Mouse (Mus musculus) lung, postnatal 4 days (tissue): ENCODE data around the gene Cdkn1a.
"Not testable (repeated sequence)": the region's sequence is repeated elsewhere in the genome, so short reads cannot be mapped to it uniquely, and the experiment has no call there.

Source experiments
- DNase-seq, 2 experiments: peaks; one replicate each; pipeline ENCODE4 v3.0.0; 2021

Gene Cdkn1a

DNA sequence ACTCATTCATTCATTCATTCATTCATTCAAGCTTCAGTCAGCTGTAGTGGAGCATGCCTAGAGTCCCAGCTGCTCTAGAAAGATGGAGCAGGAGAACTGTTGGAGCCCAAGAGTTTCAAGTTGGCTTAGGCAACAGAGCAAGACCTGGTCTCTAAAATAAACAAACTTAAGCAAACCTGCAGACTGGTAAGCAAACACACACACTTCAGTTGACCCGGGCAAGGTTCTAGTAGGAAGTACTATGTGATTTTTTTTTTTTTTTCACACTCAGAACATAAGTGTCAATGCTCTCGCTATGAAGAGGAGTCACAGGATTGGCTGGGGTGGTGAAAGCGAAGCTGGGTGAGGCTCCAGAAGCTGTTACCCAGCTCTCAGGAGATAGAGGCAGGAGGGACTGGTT is 31.2 kb upstream of the Cdkn1a start:
- DNase-seq: no peak

DNA sequence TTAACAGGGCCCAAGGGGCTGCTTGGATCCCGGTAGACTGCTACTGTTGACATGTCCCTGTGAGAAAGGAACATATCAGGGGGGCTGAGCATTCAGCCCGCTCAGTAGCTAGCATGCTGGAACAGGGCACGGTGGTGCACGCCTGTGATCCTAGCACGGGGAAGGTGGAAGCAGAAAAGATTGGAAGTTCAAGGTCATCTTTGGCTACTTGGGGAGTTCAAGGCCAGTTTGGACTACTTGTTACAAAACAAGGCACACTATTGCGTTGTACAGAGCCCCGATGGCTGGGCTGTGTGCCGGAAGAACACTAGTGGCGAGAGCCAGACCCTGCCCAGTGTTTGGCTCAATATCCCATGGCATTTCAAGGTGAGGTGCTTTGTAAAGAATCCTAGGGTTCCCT is 29.8 kb upstream of the Cdkn1a start:
- no peak for DNase-seq

DNA sequence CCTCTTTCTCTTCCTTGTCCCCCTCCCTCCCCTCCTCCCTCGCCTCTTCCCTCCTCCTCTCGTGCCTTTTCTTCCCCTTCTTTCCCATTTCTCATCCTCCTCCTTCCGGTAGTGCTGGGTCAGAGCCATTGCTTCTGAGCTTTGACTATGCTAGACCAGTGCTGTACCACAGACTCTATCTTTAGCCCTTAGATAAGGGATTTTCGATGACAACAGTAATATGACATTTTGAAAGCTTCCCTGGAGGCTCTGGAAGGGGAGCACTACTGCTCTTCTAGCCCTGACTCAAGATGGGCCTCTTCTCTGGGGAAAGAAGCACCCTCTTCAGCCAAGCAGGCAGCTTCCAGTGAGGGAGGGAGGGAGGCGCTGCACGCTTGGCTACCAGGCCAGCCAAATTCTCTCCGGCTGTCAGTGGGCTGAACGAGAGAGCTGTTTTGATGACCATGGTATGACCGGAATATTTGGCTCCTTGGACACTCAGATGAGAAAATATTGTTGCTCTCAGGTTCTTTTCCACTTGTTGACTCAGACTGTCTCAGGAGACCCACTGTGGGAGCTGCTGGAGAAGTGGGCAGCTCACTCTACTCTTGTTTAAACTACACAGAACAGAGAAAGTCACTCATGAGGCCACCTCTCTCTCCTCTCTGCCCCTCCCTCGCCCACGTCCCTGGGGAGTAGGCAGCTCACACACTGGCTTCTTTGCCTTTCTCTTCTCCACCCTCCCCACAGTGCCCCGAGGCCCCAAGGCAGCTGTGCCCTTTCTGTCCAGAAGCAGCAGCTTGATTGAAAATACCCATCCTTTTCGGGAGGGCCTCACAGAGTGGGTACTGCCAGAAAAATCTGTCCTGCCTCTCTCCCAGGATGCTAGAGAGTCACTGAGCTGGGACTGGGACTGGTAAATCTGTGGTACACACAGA is 28.4 kb upstream of the Cdkn1a start:
- DNase-seq: no peak

DNA sequence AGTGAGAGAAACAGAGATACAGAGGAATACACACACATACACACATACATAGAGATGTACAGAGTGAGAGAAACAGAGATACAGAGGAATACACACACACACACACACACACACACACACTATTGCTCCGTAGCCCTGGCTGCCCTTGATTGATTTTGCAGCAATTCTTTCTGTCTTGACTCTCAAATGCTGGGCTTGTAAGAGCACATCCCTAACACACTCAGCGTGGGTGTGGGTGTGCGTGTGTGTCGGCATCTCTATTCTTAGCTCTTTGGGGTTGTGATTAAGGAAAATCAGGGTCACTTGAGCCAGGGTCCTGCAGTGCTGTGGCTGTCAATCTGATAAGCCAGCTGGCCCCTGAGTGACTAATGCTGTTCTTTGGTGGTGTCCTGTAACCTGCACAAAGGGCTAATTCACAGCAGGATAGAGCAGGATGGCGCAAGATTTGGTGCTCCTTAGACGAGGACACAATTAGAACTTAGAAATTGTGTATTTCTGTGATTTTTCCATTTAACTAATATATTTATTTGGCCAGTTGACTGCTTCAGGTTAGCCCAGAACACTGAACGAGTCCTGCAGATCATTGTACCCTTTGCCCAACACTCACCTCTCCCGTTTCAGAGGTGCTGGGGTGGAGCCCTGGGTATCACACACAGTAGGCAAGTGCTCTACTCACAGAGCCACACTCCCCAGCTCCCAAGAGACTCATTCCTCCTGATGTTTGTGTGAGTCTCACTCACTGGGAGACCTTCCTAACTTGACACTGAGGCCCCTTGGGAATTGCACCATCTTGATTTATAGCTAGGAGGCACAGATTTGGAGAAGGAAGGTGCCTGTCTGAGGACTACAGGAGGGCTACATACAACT is 27.4 kb upstream of the Cdkn1a start:
- DNase-seq: no peak

DNA sequence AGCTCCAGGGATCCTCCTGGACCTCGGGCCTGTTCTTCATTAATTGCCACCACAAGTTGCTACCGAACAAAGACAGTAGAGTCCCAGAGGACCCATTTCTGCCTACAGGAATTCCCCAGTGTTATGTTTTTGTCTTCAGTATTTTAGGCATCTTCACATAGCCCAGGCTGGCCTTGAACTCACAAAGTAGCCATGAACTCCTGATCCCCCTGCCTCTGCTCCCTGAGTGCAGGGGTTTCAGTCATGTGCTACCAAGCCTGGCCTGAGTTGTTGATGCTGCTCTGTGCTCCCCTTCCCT is 26.8 kb upstream of the Cdkn1a start:
- peak in 1 of 2 experiments; percentile 4 for DNase-seq

DNA sequence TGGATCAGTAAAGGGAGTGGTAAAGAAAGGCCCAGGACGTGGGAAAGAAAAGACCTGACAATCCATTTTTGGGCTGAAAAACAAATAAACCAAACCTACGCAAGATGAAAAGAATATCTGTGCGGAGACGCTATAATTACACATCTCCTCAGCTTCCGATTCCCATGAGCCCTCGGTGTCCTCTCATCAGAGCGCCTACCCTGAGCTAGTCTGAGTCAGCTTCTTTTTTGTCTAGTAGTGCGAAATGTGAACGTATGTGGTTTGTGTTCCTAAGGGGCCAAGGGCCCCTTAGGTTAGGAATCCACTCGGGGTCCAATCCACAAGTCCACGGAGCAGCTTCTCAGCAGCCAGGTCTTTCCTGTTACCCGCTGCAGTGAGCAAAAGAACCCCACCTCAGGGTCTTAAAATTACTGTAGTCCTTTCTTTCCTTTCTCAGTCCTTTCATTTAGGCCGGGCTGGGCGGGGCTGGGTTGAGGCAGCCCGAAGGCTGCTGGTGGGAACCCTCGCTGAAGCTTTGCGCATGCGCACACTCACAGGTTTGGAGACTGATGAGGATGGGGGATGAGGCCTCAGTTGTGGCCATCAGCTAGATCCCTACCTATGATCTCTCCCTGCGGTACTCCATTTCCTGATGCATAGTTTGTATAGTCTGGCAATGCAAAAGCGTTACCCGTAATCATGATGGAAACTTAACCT is 25.4 kb upstream of the Cdkn1a start:
- DNase-seq: peak in 1 of 2 experiments; percentile 9

DNA sequence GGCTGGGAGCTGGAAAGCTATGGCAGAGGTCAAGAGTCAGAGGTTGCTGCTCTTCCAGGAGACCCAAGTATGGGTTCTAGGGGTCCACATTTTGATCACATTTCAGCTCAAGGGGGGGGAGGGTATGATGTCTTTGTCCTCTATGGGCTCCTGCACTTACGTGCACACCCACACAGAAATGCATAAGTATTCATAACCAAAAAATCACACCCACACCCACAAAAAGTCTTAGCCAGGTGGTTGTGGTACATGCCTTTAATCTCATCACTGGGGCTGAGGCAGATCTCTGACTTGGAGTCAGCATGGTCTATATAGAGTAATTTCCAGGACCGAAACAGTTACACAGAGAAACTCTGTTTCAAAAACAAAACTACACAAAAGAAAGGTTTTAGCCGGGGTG is 24.8 kb upstream of the Cdkn1a start:
- DNase-seq: no peak

DNA sequence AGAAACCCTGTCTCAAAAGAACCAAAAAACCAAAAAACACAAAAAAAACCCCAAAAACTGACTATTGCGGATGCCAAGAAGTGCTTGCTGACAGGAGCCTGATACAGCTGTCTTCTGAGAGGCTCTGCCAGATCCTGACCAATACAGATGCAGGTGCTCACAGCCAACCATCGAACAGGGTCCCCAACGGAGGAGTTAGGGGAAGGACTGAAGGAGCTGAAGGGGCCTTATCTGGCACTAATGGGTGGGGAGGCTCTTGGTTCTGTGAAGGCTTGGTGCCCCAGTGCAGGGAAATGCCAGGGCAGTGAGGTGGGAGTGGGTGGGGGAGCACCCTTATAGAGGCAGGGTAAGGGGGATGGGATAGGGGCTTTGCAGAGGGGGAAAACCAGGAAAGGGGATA is 23.4 kb upstream of the Cdkn1a start:
- DNase-seq: not testable (repeated sequence)

DNA sequence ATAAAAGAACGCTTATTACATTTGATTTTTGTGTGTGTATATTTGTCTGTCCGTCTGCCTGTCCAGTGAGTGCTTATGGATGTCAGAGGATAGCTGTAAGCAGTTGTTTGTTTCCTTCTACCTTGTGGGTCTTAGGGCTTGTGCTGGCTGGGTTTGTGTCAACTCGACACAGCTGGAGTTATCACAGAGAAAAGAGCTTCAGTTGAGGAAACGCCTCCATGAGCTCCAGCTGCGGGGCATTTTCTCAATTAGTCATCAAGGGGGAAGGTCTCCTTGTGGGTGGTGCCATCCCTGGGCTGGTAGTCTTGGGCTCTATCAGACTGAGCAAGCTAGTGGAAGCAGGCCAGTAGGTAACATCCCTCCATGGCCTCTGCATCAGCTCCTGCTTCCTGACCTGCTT is 22.9 kb upstream of the Cdkn1a start:
- no peak for DNase-seq

DNA sequence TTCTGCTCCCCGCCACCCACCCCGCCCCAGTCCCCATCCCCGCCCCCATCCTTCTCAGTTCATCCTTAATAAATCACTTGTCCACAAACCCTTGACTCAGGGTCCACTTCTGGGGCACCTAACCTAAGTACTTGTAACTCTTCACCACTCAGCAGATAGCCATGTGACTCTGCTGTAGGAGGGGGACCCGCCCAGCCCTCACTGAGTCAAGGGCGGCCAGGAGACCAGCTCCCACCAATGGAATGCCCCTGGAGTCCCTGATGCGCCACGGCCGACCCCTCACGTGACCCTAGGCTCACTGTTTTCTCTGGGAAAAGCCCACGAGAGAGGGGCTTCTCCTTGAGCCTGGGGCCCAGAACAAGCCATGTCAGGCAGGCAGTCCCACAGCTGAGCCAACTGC is 21.7 kb upstream of the Cdkn1a start:
- peak in 1 of 2 experiments; percentile 50 for DNase-seq

DNA sequence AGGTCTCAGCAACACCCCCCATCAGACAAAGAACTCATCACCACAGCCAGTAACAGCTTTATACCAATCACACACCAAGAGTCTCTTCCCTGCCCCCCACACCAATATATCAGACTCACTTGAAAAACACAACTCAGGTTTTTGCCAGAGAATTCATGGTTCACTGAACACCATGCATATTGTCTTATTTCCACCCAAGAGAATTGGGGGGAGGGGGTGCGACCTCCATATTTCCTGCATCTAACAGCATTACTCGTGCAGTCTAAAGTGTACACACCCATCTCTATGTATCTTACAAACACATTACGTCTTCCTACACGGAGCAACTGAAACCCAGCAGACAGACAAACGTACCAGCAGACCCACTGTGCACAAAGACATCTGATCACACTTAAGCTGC is 19.0 kb upstream of the Cdkn1a start:
- no peak for DNase-seq

DNA sequence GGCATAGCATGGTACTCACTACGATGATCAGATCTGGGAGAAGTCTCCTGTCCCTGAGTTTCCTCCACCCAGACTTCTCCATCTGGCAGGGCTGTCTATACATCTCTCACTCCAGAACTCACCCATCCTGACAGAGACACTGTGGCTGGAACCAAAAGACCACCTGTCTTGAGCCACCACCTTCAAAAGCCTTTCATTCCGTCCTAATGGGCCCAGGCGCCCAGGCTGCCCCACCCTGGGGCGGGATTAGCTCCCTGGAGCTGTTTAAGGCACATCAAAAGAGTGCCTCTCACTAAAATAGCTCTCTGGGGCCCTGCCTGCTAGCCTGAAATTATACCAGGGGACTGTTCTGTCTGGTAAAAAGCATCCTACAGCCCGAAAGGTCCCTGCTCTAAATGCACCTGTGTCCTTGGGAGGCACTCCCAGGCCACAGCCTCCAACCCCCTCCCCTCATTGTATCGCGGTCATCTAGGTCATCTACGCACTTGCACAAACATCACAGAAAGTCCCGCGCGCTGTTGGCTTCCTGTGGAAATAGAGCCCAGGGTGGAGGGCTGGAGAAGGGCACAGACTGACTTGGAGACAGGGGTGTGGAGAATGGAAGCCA is 18.0 kb upstream of the Cdkn1a start:
- no peak for DNase-seq

DNA sequence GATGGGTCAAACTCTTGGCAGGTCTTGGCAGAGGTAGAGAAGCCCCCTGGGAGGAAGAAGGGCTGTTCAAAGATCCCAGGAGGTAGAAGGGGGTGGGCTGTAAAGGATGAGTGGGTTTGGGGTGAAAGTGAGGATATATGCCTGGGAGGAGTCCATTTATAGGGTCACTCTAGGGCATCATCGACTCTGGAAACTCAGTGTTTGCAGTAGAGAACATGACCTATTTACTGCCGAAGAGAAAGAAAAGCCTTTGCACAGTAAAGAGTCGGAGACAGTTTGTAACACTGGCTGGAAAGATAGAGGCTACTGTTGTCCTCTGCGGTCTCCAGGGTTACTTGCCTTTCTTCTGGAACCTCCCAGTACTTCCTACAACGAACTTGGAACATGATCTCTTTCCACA is 17.5 kb upstream of the Cdkn1a start:
- DNase-seq: no peak

DNA sequence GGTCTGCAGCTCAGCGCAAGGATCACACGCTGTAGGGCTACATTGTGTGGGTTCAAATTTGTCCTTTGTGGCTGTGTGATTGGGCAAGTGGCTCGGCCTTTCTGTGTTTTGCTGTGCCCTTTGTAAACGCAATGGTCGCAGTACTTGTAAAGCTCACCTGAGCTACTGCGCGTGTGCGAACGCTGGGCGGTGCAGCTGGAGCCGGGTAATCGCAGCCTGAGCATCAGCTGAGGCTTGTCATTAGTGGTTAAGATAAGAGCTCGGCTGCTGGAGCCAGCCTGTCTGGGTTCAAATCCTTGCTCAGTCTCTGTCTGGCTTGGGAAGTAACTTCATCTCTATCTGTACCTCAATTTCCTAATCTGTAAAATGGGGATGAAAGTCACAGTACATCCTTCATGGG is 16.7 kb upstream of the Cdkn1a start:
- DNase-seq: no peak

DNA sequence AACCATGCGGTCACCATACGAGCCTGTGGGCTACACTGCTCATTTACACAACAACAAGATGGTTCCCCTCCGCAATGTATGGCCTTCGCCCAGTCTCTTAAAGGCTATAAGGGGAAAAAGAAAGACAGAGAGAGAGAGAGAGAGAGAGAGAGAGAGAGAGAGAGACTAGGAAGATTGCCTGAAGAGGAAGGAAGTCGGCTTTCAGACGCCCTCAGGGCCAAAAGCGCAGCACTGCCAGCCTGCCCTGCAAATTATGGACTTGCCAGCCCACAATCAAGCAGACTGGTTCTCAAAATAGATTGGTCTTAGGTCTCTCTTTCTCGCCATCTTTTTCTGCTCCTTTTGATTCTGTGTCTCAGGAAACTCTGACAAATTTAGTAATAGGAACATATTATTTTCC is 14.5 kb upstream of the Cdkn1a start:
- DNase-seq: no peak

DNA sequence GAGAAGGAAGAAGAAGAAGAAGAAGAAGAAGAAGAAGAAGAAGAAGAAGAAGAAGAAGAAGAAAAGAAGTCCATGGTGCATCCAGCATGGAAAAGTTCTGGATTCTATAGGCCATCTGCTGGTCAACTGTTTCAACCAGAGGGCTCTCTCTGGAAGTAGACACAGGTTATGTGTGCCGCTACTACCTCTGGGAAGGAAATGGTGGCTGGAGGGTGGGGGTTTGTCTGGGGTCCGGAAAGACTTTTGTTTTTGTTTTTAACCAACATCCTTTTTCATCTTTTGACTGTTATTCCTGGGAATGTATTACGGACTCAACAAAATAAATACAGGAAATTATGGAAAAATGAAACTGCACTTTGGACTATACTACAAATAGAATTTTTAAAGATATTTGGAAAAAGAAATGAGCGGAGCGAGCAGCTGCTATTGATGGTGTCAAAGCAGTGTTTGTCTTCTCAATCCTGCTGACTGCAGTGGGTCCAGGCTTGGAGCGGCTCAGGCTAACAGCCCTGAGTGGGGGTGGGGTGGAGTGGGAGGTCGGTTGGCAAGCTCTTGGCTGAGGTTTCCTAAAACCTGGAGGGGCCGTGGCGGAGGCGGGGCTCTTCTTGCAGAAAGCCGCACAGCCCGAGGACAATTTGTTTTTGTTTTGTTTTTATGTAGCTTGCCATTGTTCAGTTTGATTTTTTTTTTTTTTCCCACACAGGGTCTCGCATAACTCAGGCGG is 12.8 kb upstream of the Cdkn1a start:
- peak; percentile 68 to 71 for DNase-seq

DNA sequence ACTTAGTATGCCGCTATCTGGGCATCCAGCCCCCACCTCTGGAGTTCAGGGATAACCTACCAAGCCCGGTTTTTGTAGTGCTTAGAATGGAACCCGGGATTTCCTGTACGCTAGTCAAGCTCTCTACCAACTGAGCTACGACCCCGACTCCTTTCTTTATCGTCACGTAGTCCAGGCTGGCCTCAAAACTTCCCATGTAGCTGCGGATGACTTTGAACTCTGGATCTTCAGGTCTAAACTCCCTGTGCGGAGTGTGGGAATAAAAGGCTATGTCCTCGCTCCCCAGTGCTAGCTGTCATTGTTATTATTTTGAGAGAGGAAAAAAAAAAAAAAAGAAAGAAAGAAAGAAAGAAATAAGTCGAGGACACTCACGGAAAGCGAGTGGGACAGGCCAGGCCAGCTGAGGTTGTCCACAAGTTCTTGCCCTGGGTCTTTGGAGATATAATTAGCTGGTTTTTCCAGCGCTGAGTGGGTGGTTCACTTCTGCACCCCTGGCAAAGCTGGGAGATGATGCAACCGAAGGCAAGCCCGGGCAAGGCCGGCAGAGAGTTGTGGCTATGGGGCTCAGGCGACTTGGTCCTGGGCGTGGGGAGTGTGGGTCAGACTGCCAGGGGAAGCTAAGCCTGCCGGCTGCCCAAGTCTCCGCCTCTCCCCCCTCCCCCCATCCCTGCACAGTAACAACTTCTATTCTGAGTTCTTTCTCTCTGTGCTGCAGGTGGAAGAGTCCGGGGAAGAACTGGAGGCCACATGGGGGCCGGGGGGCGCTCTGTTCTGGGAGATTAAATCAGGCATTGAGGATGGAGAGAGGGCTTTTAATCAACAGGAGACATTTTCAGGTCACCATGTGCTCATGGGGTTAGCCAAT is 12.0 kb upstream of the Cdkn1a start:
- peak; percentile 68 to 80 for DNase-seq

DNA sequence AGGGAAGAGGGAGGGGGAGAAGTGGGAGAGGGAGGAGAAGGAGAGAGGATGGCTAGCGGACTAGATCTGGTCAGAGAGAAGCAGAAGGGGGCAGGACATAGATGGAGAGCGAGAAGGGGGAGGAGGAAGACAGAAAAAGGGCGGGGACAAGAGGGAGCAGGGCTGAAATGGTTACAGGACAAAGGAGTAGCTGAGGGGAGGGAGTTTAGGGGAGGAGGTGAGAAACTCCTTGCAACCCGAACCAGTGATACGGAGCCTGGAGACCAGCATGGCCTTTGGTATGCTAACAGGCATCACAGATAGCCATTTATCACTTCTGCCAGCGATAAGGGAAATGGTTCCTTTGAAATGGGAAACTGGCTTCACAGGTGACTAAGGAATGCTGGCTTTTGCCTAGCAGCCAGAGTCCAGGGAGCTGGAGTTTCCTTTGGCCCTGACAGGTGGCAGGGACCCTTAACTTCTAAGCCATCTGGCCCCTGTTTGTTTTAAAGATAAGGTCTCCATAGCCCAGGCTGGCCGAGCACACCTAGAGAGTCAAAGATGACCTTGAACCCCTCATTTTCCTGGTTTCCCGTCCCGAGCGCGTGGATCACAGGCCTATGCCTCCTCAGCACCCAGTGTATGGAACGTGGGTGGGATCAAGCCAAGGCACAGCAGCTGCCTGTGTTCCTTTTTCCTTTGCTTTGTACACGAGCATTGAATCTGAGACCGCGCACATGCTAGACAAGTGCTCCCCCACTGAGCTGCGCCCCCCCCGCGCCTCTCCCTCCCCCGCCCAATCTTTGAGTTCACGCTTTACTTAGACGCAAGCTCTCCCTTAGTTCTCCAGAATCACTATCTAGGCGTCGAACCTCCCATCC is 9.8 kb upstream of the Cdkn1a start:
- DNase-seq: no peak

DNA sequence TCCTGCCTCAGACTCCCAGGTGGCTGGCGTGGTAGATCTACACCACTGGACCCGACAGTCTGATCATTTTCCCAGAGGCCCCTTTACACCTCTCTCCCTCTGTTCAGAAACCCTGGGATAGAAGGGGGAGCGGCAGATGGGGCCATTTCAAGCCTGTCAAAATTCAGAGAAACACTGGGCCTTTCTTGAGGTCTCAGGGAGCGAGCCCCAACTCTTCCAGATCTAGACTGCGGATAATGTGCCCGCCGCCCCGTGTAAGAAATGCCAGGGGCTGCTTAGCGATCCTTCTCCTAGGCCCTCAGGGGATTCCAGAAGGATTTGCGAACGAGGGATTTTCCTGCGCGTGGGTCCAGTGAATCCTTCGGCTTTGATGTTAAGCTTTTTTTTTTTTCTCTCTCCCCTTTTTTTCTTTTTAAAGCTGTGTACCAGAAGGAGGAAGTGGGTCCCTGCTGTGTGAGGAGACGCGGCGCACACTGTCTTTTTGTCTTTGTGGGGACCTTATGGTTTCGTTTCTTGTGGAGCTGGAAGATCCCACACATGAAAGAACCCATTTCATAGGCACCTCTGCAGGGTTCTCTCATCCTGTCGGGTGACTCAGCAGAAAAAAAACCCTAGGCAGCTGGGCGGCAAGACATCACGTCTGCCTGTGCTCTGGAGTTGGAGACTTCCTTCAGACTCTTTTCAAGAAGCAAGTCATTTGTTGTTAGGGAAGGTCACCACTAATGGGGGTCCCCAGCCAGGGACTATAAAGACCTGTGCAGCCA is 9.0 kb upstream of the Cdkn1a start:
- DNase-seq: peak in 1 of 2 experiments; percentile 27

DNA sequence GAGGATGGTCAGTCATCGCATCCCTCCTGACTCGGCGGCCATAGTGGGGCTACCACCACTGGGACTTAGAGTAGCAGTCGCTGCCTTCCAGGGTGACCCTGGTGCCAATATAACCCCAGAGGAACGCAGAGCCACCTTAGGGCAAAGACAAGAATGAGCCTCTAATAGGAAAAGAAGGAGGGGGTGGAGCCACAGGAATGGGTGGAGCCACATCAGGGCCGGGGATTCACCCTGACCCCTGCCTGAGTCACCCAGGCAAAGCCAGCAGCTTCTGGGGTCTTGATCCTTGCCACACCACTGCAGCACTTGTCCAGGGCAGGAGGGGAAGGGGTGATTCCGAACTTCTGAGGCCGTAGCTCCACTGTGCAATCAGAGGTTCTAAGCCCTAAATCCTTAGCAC is 7.2 kb upstream of the Cdkn1a start:
- no peak for DNase-seq
